Mouse (Mus musculus) testis, adult 10 weeks (tissue): ENCODE data around the gene Cip2a. TPM values are rescaled to one million over a fixed set of nuclear protein-coding genes. Genes with fewer than 3 reads are reported as not detected.

Source experiments
- polyA plus RNA-seq: library from polyadenylated mRNA; stranded (reverse); fragments of 350-450 nt; fragmentation: Illumina TruSeq; extraction: RNeasy Lipid Tissue Mini Kit (QIAGEN cat#74804); gene quantifications from one replicate; pipeline ENCODE4 v1.2.3, GENCODE M21; 2014; ENCODE audit warnings: low read depth, low replicate concordance

Gene Cip2a
- polyA plus RNA-seq: 88.9 TPM

DNA sequence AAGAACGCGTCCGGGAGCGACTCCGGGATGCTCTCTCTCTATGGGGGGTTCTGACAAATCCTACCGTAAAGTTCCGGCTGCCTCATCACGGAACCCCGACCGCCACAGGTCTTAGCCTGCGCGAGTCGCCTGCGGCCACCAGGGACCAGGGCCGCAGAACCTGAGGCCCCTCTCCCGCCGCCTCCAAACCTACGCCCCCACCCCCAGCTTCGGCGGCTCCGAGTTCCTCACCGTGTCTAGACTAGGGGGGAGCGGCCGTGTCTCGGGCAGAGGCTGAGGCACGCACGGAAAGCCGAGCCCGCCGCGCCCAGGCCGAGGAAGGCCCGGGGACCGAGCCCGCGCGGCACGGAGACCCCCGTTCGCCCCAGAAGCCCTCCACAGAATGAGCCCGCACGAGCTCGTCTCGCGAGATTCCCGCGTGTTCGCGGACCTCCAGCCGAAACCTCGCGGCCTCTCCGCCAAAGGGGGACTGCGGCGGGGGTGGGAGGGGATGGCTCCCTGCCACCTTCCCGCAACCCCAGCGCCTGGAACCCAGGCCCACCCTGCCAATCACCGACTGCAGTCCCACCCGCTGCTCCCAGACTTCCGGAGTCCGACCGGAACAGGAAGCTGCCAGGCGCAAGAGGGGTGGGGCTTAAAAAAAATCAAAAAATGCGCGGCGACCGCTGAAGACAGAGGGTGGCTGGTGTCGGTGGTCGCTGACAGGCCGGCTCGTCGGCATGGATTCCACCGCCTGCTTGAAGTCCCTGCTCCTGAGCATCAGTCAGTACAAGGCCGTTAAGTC, at the start of gene Cip2a, which contains the start of gene Dzip3:
Gene Cip2a (plus strand): TSS at position 627 of the 784 bp plus-strand sequence.
Gene Dzip3 (minus strand): TSS at position 607 of the 784 bp plus-strand sequence.

DNA sequence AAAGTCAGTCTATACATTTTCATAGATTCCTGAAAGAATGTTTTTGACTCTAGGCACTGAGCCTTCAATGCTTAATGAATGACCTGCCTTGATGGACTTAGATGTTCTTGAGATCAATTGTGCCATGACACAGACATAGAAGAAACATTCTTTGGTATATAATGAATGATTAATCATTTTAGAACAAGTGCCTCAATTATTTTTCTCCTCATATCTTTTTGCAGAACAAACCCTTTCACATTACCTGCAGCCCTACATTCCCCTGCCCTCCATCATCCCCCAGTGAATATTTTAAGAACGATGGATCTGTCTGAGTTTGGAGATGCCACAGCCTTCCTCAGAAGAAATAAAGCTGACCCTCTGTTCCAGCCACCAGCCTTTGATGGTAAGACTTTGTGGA, 63.2 kb downstream of the Cip2a start, which contains the start of gene Myh15:
Gene Myh15 (plus strand): TSS at position 301 of the 400 bp plus-strand sequence.

Other genes with a start within 250 kb of the Cip2a start
- gene Trat1, start 222.2 kb upstream of the Cip2a start, polyA plus RNA-seq: 0.11 TPM
- not detected for gene Retnlb, start 177.3 kb upstream of the Cip2a start, polyA plus RNA-seq
- gene Retnla, start 151.6 kb upstream of the Cip2a start, polyA plus RNA-seq: 1.3 TPM
- not detected for gene Retnlg, start 121.6 kb upstream of the Cip2a start, polyA plus RNA-seq
- 52.0 TPM for gene Dzip3, start within 50 bp of the Cip2a start, polyA plus RNA-seq
- gene Myh15, start 63.3 kb downstream of the Cip2a start, polyA plus RNA-seq: 11.4 TPM